Mouse (Mus musculus) T-helper 1 cell (primary cell): ENCODE results near the gene Ttbk2.

Source experiments
- in situ Hi-C: fragments of 300-600 bp; cut with MboI, MseI; formaldehyde crosslinking; loops from one replicate; pipeline ENCODE4 v1.15.1; 2025; ENCODE audit warnings: high pct_unique_total_duplicates

The Ttbk2 gene

DNA sequence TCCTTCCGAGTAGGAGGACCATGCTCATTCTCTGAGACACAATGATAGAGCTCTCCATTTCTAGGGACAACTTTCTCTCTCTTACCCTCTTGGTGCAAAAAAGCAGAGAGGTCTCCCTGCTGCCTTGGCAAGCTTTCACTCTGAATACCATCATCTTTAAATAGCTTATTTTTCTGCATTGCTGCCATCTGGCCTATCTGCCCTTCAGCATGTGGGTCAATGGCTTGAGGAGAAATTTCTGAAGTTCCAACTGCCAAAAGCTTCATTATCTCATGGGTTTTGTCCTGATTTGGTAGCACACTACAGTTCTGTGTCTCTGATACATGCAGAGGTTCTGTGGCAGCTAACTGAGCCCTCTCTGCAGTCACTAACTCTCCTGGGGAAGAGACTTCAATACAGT, 104.9 kb downstream of the Ttbk2 start:
- in situ Hi-C loops, result no loop called here

GRCm38 (mm10) chr2:120731877-120732530, 118.4 kb downstream of the Ttbk2 start:
- in situ Hi-C loops, result no loop called here

DNA sequence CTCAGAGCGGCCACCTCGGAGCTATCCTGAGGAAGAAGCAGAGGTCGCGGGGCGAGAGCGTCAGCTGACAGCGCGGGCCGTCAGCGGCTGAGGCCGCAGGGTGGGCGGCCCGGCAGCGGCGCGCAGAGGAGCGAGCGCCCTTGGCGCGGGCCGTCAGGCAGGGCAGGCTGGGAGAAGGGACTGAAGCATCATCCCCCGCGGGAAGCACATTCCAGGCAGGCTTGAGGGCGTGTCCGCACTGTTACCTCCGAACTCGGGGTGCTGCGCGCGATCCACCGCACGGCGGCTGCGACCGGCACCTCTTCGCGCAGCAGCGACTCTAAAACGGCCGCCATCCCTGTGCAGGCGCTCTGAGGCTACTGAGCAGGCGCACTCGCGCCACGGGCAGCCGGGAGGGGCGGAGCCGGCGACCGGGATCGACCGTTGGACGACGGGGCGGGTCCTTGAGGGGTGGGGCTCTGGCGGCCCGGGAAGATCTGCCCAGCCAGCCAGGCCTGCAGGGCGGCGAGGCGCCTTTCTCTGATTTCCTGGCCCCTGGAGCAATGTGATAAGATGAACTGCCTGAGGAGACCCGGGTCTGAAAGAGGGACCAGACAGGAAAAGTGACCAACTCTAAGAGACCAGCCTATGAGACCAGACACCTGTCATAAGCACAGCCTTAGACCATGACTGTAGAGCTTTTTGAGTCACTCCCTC, 119.1 kb downstream of the Ttbk2 start:
- in situ Hi-C loops, result no loop called here

GRCm38 (mm10) chr2:120730639-120731166, 119.7 kb downstream of the Ttbk2 start:
- in situ Hi-C loops, result no loop called here

DNA sequence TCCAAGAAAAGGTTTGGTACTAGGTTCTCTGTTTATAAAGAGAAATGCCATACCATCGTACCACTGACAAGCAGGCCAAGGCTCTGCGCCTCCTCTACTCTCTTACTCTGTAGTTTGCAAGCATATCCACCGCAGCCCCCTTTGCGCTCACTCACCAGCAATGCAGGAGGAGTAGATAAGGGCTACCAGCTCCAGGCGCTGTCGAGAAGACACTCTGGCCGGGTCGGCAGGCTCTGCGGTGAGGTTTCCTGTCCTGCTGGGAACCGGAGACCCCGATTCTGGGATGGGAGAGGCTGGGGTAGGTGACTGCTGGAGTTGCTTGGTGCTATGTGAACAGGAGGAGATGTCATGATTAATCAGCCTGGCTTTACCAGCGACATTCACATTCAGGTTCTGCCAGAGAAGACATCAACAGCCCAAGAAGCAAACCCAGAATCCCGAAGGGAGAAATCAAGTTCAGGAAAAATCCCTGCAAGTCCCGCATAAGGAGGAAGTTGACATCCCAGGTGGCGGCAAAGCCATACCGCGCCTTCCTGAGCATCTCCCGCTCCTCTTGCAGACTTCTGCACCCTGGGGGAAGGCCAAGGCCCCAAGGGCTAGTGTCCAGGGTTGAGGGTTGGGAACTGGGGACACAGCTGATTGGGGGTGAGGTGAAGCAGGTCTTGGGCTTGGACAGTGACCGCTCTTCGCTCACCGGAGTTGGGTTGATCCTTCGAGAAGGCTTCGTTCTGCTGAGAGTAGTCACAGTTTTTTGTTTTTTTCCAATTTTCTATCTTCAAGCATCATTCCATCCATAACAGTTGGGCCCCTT, 120.4 kb downstream of the Ttbk2 start:
- in situ Hi-C loops, result no loop called here

DNA sequence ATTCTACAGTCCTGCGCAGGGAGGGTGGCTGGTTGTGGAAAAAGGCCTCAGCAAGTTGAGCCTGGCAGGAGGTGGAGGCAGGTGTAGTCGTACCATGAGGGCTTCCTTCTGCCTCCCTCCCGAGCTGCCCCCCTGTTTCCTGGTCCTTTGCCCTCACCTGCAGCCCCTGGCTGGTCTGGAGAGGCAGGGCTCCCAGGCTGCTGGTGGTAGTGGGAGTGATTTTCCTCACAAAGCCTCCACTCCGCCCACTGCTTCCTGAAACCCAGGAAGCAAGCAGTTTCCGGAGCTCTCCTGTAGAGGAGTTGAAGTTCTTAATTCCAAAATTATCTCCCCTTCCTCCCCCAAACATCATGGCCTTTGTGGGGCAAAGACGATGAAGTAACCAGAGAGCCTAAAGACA, 126.2 kb downstream of the Ttbk2 start:
- in situ Hi-C loops, result no loop called here

DNA sequence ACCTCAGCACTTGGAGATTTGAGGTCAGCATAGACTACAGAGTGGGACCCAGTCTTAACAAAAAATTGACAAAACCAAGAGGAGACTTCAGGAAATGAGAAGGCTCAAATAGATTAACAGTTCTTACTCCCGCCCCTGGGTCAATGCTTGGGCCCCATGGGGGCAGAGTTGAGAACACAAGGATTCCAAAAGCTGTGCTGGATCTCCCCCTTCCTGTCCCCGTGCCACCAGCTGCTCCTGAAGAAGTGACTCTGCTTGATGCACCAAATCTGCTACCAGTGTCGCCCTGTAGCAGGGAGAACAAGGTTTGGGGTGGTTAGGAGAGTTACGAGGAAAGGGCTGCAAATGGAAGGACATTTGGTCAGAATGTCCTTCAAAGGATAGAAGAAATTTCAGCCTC, 126.8 kb downstream of the Ttbk2 start:
- in situ Hi-C loops, result no loop called here

GRCm38 (mm10) chr2:120722491-120722890, 127.9 kb downstream of the Ttbk2 start:
- in situ Hi-C loops, result no loop called here

DNA sequence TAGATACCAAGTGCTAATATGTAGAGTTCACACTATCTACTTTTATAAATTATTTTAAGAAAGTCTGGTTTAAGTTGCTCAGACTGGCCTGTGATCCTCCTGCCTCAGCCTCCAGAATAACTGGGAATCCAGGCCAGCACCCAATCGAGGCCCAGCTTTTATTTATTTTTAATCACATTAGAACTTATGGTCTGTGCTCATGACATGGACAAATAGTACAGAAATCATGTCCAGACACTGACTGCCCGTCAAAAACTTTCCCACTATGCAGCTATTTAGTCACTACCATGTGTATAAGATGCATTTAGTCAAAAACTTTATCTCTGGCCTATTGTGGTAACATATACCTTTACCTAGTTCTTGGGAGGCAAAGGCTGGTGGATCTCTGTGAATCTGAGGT, 128.5 kb downstream of the Ttbk2 start:
- in situ Hi-C loops, result no loop called here

DNA sequence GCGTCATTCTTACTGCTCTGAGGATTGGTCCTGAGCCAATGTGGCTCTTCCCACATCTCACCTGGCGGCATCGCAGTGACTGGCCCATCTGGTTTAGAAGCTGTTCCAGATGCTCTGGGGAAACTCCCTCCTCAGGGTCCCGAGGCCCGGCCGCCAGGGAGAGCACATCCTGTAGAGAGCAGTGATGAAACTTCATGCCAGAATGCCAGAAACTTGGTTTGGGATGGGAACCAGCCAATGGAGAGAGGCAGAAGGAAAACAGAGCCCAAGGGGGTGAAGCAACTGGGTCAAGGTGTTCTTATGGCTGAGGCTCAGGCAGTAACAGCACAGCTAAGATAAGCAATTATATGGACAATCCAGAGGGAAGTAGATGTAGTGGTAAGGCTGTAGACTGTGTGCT, 129.6 kb downstream of the Ttbk2 start:
- in situ Hi-C loops, result no loop called here

- in situ Hi-C loops, result no loop called here
These were observed 131.9 kb downstream of the Ttbk2 start for GRCm38 (mm10) chr2:120718496-120718895.

DNA sequence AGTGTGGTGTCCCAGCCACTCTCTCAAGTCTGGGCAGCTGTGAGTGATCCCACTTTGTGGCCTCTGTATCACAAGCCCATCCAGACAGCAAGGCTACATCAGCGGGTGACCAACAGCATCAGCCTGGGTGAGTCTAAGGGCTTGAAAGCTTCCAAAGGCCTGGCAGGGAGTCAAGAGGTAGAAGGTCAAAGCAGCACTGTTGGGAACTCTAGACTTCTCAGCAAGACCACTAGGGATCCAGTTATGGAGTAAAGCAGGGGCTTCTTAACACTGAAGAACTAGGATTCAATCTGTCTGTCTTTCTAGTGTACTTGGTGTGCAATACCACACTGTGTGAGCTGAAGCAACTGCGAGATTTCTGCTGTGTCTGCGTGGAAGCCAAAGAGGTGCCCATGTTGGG, 137.0 kb downstream of the Ttbk2 start:
- in situ Hi-C loops, result no loop called here

GRCm38 (mm10) chr2:120710948-120711347, 139.5 kb downstream of the Ttbk2 start:
- in situ Hi-C loops, result no loop called here

- in situ Hi-C loops, result no loop called here
These were observed 140.2 kb downstream of the Ttbk2 start for GRCm38 (mm10) chr2:120710154-120710553.

DNA sequence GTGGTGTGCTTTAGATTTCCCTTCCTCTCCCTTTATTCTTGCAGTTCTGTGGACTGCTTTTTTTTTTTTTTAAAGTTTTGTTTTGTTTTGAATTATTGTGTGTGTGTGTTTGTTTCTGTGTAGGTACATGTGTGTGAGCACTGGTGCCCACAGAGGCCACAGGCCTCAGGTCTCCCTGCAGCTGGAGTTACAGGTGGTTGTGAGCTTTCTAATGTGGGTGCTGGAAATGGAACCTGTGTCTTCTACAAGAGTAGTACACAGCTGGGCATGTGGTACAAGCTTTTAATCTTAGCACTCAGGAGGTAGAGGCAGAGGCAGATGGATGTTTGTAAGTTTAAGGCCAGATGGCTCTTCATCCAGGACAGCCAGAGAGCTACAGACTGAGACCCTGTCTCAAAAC, 143.4 kb downstream of the Ttbk2 start:
- in situ Hi-C loops, result no loop called here

GRCm38 (mm10) chr2:120702675-120703074, 147.7 kb downstream of the Ttbk2 start:
- in situ Hi-C loops, result no loop called here

GRCm38 (mm10) chr2:120700379-120700885, 150.0 kb downstream of the Ttbk2 start:
- in situ Hi-C loops, result no loop called here

DNA sequence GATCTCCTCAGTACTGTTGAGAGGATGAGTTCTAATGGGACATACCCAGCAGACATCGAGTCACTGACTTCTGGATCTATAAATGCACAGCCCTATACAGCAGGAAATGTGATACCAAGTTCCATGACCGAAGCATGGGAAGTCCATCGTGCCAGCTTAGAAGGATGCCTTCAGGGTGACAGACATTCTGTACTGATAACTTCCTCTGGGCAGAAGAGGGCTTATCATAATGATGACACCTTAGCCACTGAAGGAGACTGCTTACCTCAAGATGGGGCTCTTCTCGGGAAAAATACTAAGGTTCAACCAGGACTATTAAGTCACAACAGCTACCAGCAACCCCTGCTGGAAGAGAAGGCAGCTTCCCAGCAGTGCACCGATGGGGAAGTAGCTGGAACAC, 152.6 kb downstream of the Ttbk2 start:
- in situ Hi-C loops, result no loop called here
